In genomic region chr8:75217969-75218368, GRCm38 (mm10) we compare ENCODE assay signal across 10 mouse cellular contexts. TPM values are rescaled to one million over a fixed set of nuclear protein-coding genes. Genes with fewer than 3 reads are reported as not detected.
DNase-seq lines count a peak whose midpoint lies in the region; ATAC-seq and TF ChIP-seq lines count a peak whose summit lies in the region.
"Had no signal": no experiment of that assay in that cellular context is flagged by ENCODE, and none has a peak within 500 bp of the region (broad histone marks: within the 10 kb centered on the region; RNA-seq: fewer than 3 reads in every experiment).

No protein-coding gene starts in this region.

- H3K9me3 ChIP-seq in liver, embryonic 11.5 days (ENCODE audit: control insufficient read depth, low read length), result no peaks in the 10 kb centered on the region
- H3K9me3 ChIP-seq in heart, postnatal 0 days (replicated peaks; ENCODE audit: control insufficient read depth, low read length), result no peaks in the 10 kb centered on the region
- H3K9me3 ChIP-seq: megakaryocyte, embryonic 14.5 days had no signal

- 11% methylated on average over 4 of the region's 4 CpGs for WGBS in liver, embryonic 11.5 days
- 6% methylated on average over 4 of the region's 4 CpGs for WGBS in heart, postnatal 0 days

- H3K27me3 ChIP-seq in liver, embryonic 11.5 days (replicated peaks; ENCODE audit: control insufficient read depth, insufficient read depth, low read length), result peaks cover 41% of the 10 kb centered on the region
- H3K27me3 ChIP-seq in heart, postnatal 0 days (ENCODE audit: control insufficient read depth, insufficient read depth, low read length), result peaks cover 36% of the 10 kb centered on the region

- no peaks in the 10 kb centered on the region for H3K36me3 ChIP-seq in liver, embryonic 11.5 days (ENCODE audit: control insufficient read depth, insufficient read depth, low read length)
- H3K36me3 ChIP-seq in heart, postnatal 0 days (replicated peaks; ENCODE audit: control insufficient read depth, insufficient read depth, low read length), result no peaks in the 10 kb centered on the region

- DNase-seq in liver (peak; percentile 65), ZHBTc4 (ENCODE audit: low read depth, low spot score) (peak; percentile 87)
- DNase-seq in liver, embryonic 11.5 days (ENCODE audit: low spot score), result no peak
- peak; percentile 47 to 65 for DNase-seq in cerebellum, postnatal 4 days (ENCODE audit: low spot score in 2 of 2)
- DNase-seq in heart, postnatal 0 days (ENCODE audit: low spot score), result peak; percentile 72
- DNase-seq in layer of hippocampus, adult 9-11 months, result peak; percentile 71
- DNase-seq in testis, postnatal 10 days (ENCODE audit: low spot score), result peak; percentile 84

- no peak overlapping the region for H3K4me2 ChIP-seq in liver, embryonic 11.5 days
- no peak overlapping the region for H3K4me2 ChIP-seq in heart, postnatal 0 days (ENCODE audit: low read depth, low read length)

- no peak for TF ChIP-seq EP300 in heart, postnatal 0 days (IDR thresholded peaks at IDR 0.05; ENCODE audit: low read depth)

- no peaks in the 10 kb centered on the region; the same call in none of the 2 replicates for H3K4me1 ChIP-seq in liver, embryonic 11.5 days (replicated peaks; ENCODE audit: control insufficient read depth, insufficient read depth, low read length)
- peaks cover 14% of the 10 kb centered on the region for H3K4me1 ChIP-seq in heart, postnatal 0 days (ENCODE audit: control insufficient read depth, insufficient read depth)

- H3K4me3 ChIP-seq in liver, embryonic 11.5 days (ENCODE audit: low read depth, low read length), result no peak overlapping the region
- H3K4me3 ChIP-seq in heart, postnatal 0 days (ENCODE audit: low read depth, low read length), result no peak overlapping the region
- H3K4me3 ChIP-seq: erythroblast, embryonic 14.5 days; megakaryocyte, embryonic 14.5 days had no signal

- TF ChIP-seq CTCF in heart, postnatal 0 days (IDR thresholded peaks at IDR 0.05; ENCODE audit: low read depth), result peak; percentile 91

- H3K9ac ChIP-seq in liver, embryonic 11.5 days (ENCODE audit: low read depth, low read length), result no peak overlapping the region
- H3K9ac ChIP-seq in heart, postnatal 0 days (replicated peaks; ENCODE audit: low read depth, low read length), result no peak overlapping the region

- no peak for ATAC-seq in liver, embryonic 11.5 days (replicated peaks; ENCODE audit: low FRiP score)
- ATAC-seq in heart, postnatal 0 days (ENCODE audit: insufficient read depth, low read depth), result peak; percentile 38
- ATAC-seq in megakaryocyte-erythroid progenitor cell, adult 5-6 weeks (replicated peaks; ENCODE audit: low FRiP score, low TSS enrichment, poor library complexity, severe bottlenecking), result peak; percentile 65

- H3K27ac ChIP-seq in liver, embryonic 11.5 days (ENCODE audit: low read depth, low read length), result no peak overlapping the region
- H3K27ac ChIP-seq in heart, postnatal 0 days (ENCODE audit: low read depth), result no peak overlapping the region

RNA-seq across cellular contexts. Expression of gene Rasd2, which starts 4.2 kb away (rescaled TPM):
- 0.05 TPM in 1 of 2 replicates, not detected in the other for polyA plus RNA-seq in liver, embryonic 11.5 days (2014; fragmentation: Nextera tagmentation; extraction: Ambion mirVana)
- 2.0 and 4.0 TPM in 2 replicates for total RNA-seq in heart, postnatal 0 days (2014; rRNA removed; ENCODE audit: low replicate concordance)
- polyA plus RNA-seq in heart, postnatal 0 days (2015; fragmentation: Nextera tagmentation; extraction: Ambion mirVana), result 0.63 and 0.68 TPM in 2 replicates
- total RNA-seq in megakaryocyte-erythroid progenitor cell, adult 5-6 weeks (2014; fragmentation: Nextera tagmentation), result not detected in 2 replicates
- total RNA-seq in megakaryocyte-erythroid progenitor cell, adult 5-6 weeks (2017), result not detected in 2 replicates
- polyA plus RNA-seq: erythroblast, embryonic 14.5 days had no signal
